Mouse (Mus musculus) heart, adult 2 months (tissue): Measurements from ENCODE around the gene Hoga1. TPM values are rescaled to one million over a fixed set of nuclear protein-coding genes. Genes with fewer than 3 reads are reported as not detected.

Source experiments
- DNase-seq, 2 experiments: peaks; one replicate each; pipeline ENCODE4 v3.0.0; 2021
- H3K27ac ChIP-seq: fragments of 200-600 bp; 2 replicates; pipeline ENCODE4 v1.8.1; 2022
- H3K27me3 ChIP-seq: fragments of 200-500 bp; 2 replicates; pipeline ENCODE4 v1.6.1; 2012; ENCODE audit warnings: mild to moderate bottlenecking, low read length, inconsistent platforms, mixed read lengths; ENCODE audit not compliant: control insufficient read depth, insufficient read depth
- H3K36me3 ChIP-seq: fragments of 200-500 bp; 2 replicates; pipeline ENCODE4 v1.6.1; 2012; ENCODE audit warnings: low read length, inconsistent platforms; ENCODE audit not compliant: control insufficient read depth, insufficient read depth
- H3K4me1 ChIP-seq: fragments of 200-500 bp; 2 replicates; pipeline ENCODE4 v1.6.1; 2011; ENCODE audit warnings: low read length; ENCODE audit not compliant: control insufficient read depth, insufficient read depth
- H3K4me3 ChIP-seq: fragments of 200-600 bp; 2 replicates; pipeline ENCODE4 v1.8.1; 2022
- H3K79me2 ChIP-seq: fragments of 200-500 bp; replicated peaks from 2 replicates; pipeline ENCODE4 v1.6.1; 2012; ENCODE audit warnings: mild to moderate bottlenecking, inconsistent platforms, low read length, moderate library complexity, mixed read lengths; ENCODE audit not compliant: control insufficient read depth, insufficient read depth
- H3K9ac ChIP-seq: fragments of 200-500 bp; 2 replicates; pipeline ENCODE4 v1.6.1; 2012; ENCODE audit warnings: low read depth, mild to moderate bottlenecking, control low read depth, inconsistent platforms, low read length, mixed read lengths
- CTCF ChIP-seq: fragments of 200-600 bp; IDR thresholded peaks from 2 replicates; pipeline ENCODE4 v1.8.1; 2022; ENCODE audit warnings: antibody characterized with exemption, mild to moderate bottlenecking, moderate library complexity
- EP300 ChIP-seq: fragments of 200-500 bp; IDR thresholded peaks from 2 replicates; pipeline ENCODE4 v1.6.1; 2011; ENCODE audit warnings: low read depth, low read length, control low read depth; ENCODE audit not compliant: insufficient read depth
- POLR2A ChIP-seq: fragments of 200-500 bp; IDR thresholded peaks from 2 replicates; pipeline ENCODE4 v1.6.1; 2011; ENCODE audit warnings: mild to moderate bottlenecking, low read depth, low read length, control low read depth; ENCODE audit not compliant: insufficient read depth
- WGBS: fragments of 180-500 bp; shearing (Covaris S2); methylation state at CpG from one replicate; pipeline ENCODE4 v1.1.7; 2018; 5-methylcytosine and 5-hydroxymethylcytosine counted together
- intact Hi-C: fragments of 180-260 bp; cut with DNase I; formaldehyde crosslinking; loops from one replicate; pipeline ENCODE4 v1.15.1; 2025
- long read RNA-seq: library from polyadenylated mRNA; stranded (forward); transcript quantifications from one replicate; pipeline ENCODE4 v2.0.0, GENCODE M21; 2021
- polyA plus RNA-seq: library from polyadenylated mRNA; depleted of rRNA; stranded (reverse); fragments of >200 nt; gene quantifications from 2 replicates; pipeline ENCODE4 v1.2.3, GENCODE M21; 2012; rRNA removed
- total RNA-seq, 2 experiments: library from RNA; stranded (reverse); gene quantifications; 2 replicates each; pipeline ENCODE4 v1.2.3; 2021

Hoga1 gene
- total RNA-seq (1 to 10 TPM; 1.6 to 2.3 TPM), polyA plus RNA-seq (0.85 and 1.4 TPM in 2 replicates)
- long read RNA-seq, partial matches to known transcripts = 0 of 1 reads
- long read RNA-seq, other reads (novel, unspliced or antisense) = 0 of 1 reads

- TF ChIP-seq CTCF = peak; percentile 80
- TF ChIP-seq POLR2A = no peak
- 0 out of 2 replicates have a peak, but pooled peaks have one; percentile 20 for TF ChIP-seq EP300
These were observed at the start of gene Hoga1 for GRCm38 (mm10) chr19:42045269-42046102. Hoga1 (plus strand) TSS chr19:42045610.

GRCm38 (mm10) chr19:41997090-41997489, 48.3 kb upstream of the Hoga1 start:
- H3K36me3 ChIP-seq = no peaks in the 10 kb centered on the region; the same call in 1 of the 2 replicates
- peaks cover 36% of the 10 kb centered on the region for H3K4me1 ChIP-seq
- no peak overlapping the region for H3K9ac ChIP-seq
- H3K27ac ChIP-seq = peak overlapping the region; percentile 62
- no peak for DNase-seq
- intact Hi-C loops = loop anchor here (2.0 kb wide), 1 partner anchor 14 kb away; no protein-coding TSS in a partner anchor
- 55% methylated on average over 10 of the region's 10 CpGs for WGBS
- TF ChIP-seq EP300 (no peak), POLR2A (no peak), CTCF (no peak)
- H3K27me3 ChIP-seq = no peaks in the 10 kb centered on the region
- H3K4me3 ChIP-seq = no peak overlapping the region
- no peaks in the 10 kb centered on the region; the same call in 1 of the 2 replicates for H3K79me2 ChIP-seq

More at GRCm38 (mm10) chr19:42045269-42046102, at the start of gene Hoga1:
- Histone ChIP-seq H3K9ac (peak within 1 kb of the TSS; percentile 23), H3K27me3 (no peaks in the 10 kb centered on the region), H3K4me3 (peak within 1 kb of the TSS; percentile 50), H3K27ac (peak within 1 kb of the TSS; percentile 52), H3K4me1 (peaks cover 3% of the 10 kb centered on the region; the same call in 1 of the 2 replicates), H3K36me3 (no peaks in the 10 kb centered on the region), H3K79me2 (no peaks in the 10 kb centered on the region)
- intact Hi-C loops = no loop called here
- peak; percentile 80 to 85 for DNase-seq
- WGBS = 23% methylated on average over 23 of the region's 23 CpGs

GRCm38 (mm10) chr19:41998770-41999548, 46.5 kb upstream of the Hoga1 start:
- peak in 1 of 2 experiments; percentile 21 for DNase-seq
- 47% methylated on average over 9 of the region's 9 CpGs for WGBS
- intact Hi-C loops = no loop called here

GRCm38 (mm10) chr19:41999688-42000283, 45.6 kb upstream of the Hoga1 start:
- 55% methylated on average over 4 of the region's 4 CpGs for WGBS
- H3K4me1 ChIP-seq = peaks cover 32% of the 10 kb centered on the region
- H3K9ac ChIP-seq = no peak overlapping the region
- no peak for TF ChIP-seq POLR2A
- no peak for TF ChIP-seq CTCF
- no peak for TF ChIP-seq EP300
- H3K27ac ChIP-seq = peak overlapping the region; percentile 65
- intact Hi-C loops = no loop called here
- peak in 1 of 2 experiments; percentile 54 for DNase-seq
- H3K36me3 ChIP-seq = no peaks in the 10 kb centered on the region; the same call in 1 of the 2 replicates
- H3K79me2 ChIP-seq = no peaks in the 10 kb centered on the region; the same call in 1 of the 2 replicates
- no peaks in the 10 kb centered on the region for H3K27me3 ChIP-seq
- no peak overlapping the region for H3K4me3 ChIP-seq

More at GRCm38 (mm10) chr19:41998770-41999548, 46.5 kb upstream of the Hoga1 start:
- H3K9ac ChIP-seq = no peak overlapping the region
- TF ChIP-seq CTCF (no peak), POLR2A (no peak), EP300 (no peak)
- no peaks in the 10 kb centered on the region for H3K27me3 ChIP-seq
- H3K4me1 ChIP-seq = peaks cover 32% of the 10 kb centered on the region
- H3K36me3 ChIP-seq = no peaks in the 10 kb centered on the region; the same call in 1 of the 2 replicates
- H3K27ac ChIP-seq = peak overlapping the region; percentile 26
- H3K79me2 ChIP-seq = no peaks in the 10 kb centered on the region; the same call in 1 of the 2 replicates
- H3K4me3 ChIP-seq = no peak overlapping the region

GRCm38 (mm10) chr19:42000446-42000958, 44.9 kb upstream of the Hoga1 start:
- Histone ChIP-seq H3K27me3 (no peaks in the 10 kb centered on the region), H3K4me3 (no peak overlapping the region), H3K79me2 (no peaks in the 10 kb centered on the region; the same call in 1 of the 2 replicates), H3K9ac (no peak overlapping the region), H3K36me3 (no peaks in the 10 kb centered on the region; the same call in 1 of the 2 replicates), H3K27ac (peak overlapping the region; percentile 65), H3K4me1 (peaks cover 39% of the 10 kb centered on the region)
- 6% methylated on average over 4 of the region's 4 CpGs for whole genome bisulfite sequencing
- intact Hi-C loops = no loop called here
- TF ChIP-seq POLR2A (0 out of 2 replicates have a peak, but pooled peaks have one; percentile 14), CTCF (no peak), EP300 (0 out of 2 replicates have a peak, but pooled peaks have one; percentile 56)
- peak in 1 of 2 experiments; percentile 43 for DNase-seq
